Mouse (Mus musculus): Measurements from ENCODE around the gene Hnrnpll. TPM values are rescaled to one million over a fixed set of nuclear protein-coding genes. Genes with fewer than 3 reads are reported as not detected.

The Hnrnpll gene
- polyA plus RNA-seq (2017; shearing (Covaris generic)) = 10 to 100 TPM; 23.0 to 30.2 TPM

- peak; percentile 81 for ATAC-seq
Observed at GRCm38 (mm10) chr17:80061783-80062619, at the start of gene Hnrnpll. Gene Hnrnpll (minus strand): TSS chr17:80062334.

GRCm38 (mm10) chr17:80105348-80105978, 43.3 kb upstream of the Hnrnpll start:
- ATAC-seq = peak; percentile 87

- no peak for ATAC-seq
Observed at GRCm38 (mm10) chr17:80099823-80100222, 37.7 kb upstream of the Hnrnpll start.

GRCm38 (mm10) chr17:80097221-80097620, 35.1 kb upstream of the Hnrnpll start:
- ATAC-seq = no peak

DNA sequence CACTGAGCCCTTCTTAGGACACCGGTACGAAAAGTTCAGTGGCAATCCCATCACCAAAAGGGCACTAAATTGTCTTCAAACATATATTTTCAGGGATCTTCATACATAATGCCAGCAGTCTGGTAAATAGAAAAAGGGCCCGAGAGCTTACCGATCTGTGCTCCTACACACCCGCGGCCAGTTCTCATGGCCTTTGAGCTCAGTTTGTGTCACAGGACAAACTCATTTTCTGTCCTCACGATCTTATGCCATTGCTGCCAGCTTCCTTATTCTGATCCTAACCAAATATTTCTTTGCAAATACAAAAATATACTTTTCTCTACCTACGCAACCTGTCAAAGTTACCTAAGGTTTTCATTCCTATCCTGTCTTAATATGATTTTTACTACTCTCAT, 34.6 kb upstream of the Hnrnpll start:
- no peak for ATAC-seq

DNA sequence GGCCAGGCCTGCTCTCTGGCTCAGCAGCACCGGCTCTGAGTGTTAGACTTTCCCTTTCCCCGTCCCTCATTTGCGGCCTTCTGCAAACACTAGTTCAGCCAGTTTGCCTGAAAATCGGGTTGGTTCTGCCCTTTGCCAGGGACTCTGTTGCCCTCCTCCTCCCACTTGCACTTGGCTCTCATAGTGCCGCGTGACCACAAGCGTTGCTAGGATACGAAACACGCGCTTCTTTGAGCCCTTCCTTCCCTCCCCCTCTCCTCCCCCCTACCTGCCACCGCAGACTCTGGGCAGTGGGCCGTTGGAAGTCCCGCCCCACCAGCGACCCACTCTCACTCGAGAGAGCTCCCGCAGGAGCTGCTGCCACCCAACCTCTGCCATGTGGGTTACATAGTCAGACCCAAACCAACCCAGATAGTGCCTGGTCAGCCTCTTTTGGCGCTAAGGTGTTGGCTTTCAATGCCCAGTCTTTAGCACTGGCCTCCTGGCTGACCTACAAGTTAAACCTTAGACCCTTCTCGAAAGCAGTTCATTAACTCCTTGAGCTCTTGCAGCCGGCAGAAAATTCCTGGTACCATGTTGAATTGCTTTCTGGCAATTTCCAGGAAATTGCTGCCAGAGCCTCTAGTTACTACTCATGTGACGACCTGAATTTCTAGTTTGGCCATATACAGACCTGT, 34.0 kb upstream of the Hnrnpll start:
- ATAC-seq = peak; percentile 74

- ATAC-seq = no peak
Observed at GRCm38 (mm10) chr17:80095254-80095899, 33.2 kb upstream of the Hnrnpll start.

- peak; percentile 65 for ATAC-seq
Observed at GRCm38 (mm10) chr17:80091879-80092549, 29.9 kb upstream of the Hnrnpll start.

DNA sequence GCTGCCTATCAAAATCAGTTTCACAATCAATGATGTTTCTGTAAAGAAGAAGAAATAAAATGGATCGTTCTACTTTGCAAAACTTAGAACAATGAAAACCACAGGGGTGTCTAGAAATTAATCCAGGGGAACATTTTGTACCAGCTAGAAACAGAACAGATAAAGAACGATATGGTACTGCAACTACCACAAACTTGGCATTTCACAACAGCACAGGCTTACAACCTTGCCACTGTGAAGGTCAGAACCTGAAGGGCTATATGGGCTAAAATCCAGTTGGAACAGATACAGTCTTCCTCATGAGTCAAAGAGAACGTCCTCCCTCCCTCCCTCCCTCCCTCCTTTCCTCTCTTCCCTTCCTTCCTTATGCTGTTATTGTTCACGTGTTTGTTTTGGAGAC, 28.4 kb upstream of the Hnrnpll start:
- no peak for ATAC-seq

DNA sequence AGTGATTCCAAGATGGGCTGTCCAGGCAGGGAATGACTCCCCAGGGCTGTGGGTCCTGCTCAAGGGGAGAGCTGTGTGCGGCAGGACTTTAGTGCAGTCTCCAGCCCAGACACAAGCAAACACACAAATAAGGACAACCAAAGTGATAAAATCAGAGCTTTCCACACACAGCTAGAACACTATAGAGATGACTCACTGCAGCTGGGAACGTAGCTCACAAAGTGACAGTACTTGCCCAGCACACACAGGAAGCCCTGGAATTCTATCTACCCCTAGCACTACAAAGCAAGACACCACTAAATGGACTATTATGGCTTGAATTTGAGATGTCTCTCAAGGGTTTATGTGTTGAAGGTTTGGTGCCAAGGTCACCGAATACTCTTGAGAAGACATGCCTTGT, 26.0 kb upstream of the Hnrnpll start:
- ATAC-seq = no peak

- no peak for ATAC-seq
Observed at GRCm38 (mm10) chr17:80086591-80086990, 24.5 kb upstream of the Hnrnpll start.

GRCm38 (mm10) chr17:80084424-80084823, 22.3 kb upstream of the Hnrnpll start:
- ATAC-seq = no peak

- no peak for ATAC-seq
Observed at GRCm38 (mm10) chr17:80083223-80083622, 21.1 kb upstream of the Hnrnpll start.

- no peak for ATAC-seq
Observed at GRCm38 (mm10) chr17:80078726-80079125, 16.6 kb upstream of the Hnrnpll start.

DNA sequence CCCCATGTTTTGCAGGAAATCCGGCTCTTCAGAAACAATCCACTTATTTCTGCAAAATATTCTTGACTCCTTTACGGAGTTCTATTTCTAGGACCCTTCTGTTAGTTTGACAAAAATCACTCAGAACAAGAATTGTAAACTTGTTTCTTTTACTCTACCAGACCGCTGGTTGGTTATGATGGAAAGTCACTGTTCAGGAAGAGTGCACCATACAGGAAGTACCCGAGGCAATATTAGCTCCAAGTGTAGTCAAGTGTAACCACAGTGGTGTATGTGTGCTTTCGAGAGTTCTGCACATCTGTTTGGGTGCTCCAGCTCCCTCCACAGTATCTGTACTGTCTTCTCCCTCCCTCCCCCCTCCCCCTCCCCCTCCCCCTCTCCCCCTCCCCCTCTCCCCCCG, 5.1 kb upstream of the Hnrnpll start:
- ATAC-seq = peak; percentile 66

- no peak for ATAC-seq
Observed at GRCm38 (mm10) chr17:80063840-80064495, 1.8 kb upstream of the Hnrnpll start.

- no peak for ATAC-seq
Observed at GRCm38 (mm10) chr17:80063386-80063785, 1.3 kb upstream of the Hnrnpll start.

- ATAC-seq = peak; percentile 17
Observed at GRCm38 (mm10) chr17:80062620-80063010, 481 bp upstream of the Hnrnpll start.

GRCm38 (mm10) chr17:80060828-80061782, 1.0 kb downstream of the Hnrnpll start:
- ATAC-seq = peak; percentile 25

DNA sequence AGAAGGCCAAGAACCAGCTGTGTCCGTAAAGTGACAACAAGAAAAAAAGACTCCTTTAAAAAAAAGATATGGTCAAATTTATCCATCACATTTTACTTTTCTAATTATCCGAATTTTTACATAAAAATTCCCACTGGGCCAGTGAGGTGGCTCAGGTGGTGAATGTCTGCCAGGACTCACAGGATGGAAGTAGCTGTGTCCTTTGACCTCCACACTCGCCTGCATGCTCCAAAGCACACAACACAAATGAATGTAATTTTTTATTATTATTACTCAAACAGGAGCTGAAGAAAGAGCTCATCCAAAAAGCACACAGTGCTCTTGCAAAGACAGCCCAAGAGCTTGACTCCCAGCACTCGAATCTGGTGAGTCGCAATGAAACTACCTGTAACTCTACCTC, 2.0 kb downstream of the Hnrnpll start:
- ATAC-seq = no peak

DNA sequence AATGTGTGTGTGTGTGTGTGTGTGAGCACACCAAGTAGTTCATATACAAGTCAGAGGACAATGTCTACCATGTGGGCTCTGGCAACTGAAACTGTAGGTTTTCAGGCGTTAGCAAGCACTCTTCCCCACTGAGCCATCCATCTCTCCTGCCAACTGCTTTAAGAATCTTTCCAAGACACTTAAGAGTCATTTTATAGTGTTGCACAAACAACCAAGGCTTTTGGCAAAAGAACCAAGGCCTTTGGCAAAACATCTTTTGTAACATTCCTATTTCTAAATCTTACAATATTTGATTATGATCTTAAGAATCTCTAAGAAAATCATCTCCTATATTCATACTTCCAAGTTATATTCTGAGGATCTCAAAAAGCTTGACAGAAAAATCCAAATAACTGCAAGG, 2.4 kb downstream of the Hnrnpll start:
- ATAC-seq = no peak
